Mouse (Mus musculus): ENCODE results near the gene Mog.
"Not testable (repeated sequence)": the region's sequence is repeated elsewhere in the genome, so short reads cannot be mapped to it uniquely, and the experiment has no call there.

Mog gene

GRCm38 (mm10) chr17:36994528-36994927, 28.7 kb downstream of the Mog start:
- DNase-seq (ENCODE audit: low spot score): no peak

GRCm38 (mm10) chr17:36993770-36994325, 29.4 kb downstream of the Mog start:
- DNase-seq (ENCODE audit: low spot score): no peak

- DNase-seq (ENCODE audit: low spot score): no peak
Measured at GRCm38 (mm10) chr17:36992336-36993104, 30.7 kb downstream of the Mog start.

GRCm38 (mm10) chr17:36990630-36991029, 32.6 kb downstream of the Mog start:
- not testable (repeated sequence) for DNase-seq (ENCODE audit: low spot score)

DNA sequence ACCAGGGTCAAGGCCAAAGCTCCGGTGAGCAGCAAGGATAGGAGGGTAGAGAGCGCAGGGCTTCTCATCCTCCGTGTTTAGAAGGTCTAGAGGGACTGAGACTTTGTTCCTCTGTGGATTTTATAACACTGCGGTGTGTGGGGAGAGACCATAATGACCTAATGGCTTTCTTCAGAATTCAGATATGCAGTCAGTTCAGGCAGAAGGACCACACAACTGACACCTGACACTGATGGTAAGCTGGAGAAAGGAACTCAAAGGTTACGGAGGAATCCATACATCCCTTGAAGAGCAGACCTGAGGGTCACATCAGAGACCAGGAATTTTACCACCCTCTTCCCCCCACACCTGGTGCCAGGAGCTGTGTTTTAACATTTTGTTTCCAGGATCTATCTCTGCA, 33.8 kb downstream of the Mog start, which contains the start of gene H2-M5:
Gene H2-M5, minus strand, starts transcription at position 101 of the 400 bp plus-strand sequence.
- no peak for DNase-seq (ENCODE audit: low spot score)

DNA sequence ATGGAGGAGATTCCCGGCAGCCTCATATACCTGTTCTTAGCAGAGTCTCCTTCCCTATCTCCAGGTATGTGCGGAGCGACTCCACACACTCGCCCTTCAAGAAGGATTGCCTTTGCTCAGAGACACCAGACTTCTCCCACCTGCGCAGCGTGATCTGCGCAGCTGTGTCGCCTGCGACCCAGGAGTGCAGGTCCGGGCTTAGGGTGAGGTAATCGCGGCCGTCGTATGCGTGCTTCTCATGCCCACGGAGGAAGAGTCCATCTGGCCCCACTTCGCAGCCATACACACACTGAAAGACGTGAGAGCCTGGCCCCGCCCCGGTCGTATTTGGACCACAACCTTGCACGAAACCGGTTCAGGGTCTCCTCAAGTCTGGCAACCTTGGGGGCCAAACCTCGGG, 34.7 kb downstream of the Mog start:
- DNase-seq (ENCODE audit: low spot score): no peak

GRCm38 (mm10) chr17:36982253-36983155, 40.7 kb downstream of the Mog start:
- peak; percentile 69 for DNase-seq (ENCODE audit: low spot score)

DNA sequence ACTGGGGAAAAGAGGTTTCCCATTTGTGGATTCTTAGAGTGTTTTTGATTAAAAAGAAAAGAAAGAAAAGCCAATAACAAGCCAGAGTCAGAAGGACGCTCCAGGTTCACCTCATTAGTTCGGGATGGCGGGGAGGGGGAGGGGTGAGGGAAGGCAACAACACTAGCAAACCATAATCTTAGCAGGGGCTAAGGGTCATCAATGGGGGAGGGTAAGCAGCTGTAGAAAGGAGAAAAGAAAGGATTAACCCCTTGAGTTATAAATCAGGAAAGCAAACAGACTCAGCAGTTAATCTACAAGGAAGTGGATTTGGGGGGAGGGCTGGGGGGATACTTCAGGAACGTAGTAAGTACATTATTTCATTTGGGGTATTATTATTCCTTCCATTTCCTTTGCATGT, 41.4 kb downstream of the Mog start:
- peak; percentile 86 for DNase-seq (ENCODE audit: low spot score)

DNA sequence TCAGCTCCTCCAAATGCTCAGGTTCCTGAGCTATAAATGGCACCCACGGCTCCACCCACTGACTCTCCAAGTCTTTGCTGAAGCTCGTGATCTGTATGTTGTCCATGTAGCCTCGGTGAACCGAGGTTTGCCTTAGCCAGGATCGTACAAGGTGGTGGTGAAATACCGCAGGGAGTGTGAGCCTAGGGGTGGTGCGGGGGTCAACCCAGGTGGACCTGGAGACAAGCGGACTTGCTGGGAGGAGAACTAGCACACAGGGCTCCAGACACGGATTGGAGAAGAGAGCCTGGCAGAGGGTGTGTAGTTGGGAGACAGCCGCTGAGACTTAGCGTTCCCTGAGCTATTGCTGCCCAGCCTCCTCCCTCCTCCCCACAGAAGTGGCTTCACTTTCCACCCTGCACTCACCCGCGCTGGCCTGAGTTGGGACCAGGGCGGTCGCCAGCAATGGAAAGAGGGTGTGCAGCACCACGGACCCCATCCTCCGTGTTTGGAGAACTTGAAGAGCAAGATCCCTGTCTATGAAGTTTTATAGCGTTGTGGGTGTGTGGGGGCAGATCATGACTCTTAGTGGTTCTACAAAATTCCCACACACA, 41.9 kb downstream of the Mog start, which contains the start of gene 2410137M14Rik:
Gene 2410137M14Rik, minus strand, starts transcription at position 17 of the 593 bp plus-strand sequence.
- peak; percentile 62 for DNase-seq (ENCODE audit: low spot score)

- no peak for DNase-seq (ENCODE audit: low spot score)
Measured at GRCm38 (mm10) chr17:36973271-36973787, 49.9 kb downstream of the Mog start.

- DNase-seq (ENCODE audit: low spot score): no peak
Measured at GRCm38 (mm10) chr17:36972791-36973190, 50.4 kb downstream of the Mog start.

DNA sequence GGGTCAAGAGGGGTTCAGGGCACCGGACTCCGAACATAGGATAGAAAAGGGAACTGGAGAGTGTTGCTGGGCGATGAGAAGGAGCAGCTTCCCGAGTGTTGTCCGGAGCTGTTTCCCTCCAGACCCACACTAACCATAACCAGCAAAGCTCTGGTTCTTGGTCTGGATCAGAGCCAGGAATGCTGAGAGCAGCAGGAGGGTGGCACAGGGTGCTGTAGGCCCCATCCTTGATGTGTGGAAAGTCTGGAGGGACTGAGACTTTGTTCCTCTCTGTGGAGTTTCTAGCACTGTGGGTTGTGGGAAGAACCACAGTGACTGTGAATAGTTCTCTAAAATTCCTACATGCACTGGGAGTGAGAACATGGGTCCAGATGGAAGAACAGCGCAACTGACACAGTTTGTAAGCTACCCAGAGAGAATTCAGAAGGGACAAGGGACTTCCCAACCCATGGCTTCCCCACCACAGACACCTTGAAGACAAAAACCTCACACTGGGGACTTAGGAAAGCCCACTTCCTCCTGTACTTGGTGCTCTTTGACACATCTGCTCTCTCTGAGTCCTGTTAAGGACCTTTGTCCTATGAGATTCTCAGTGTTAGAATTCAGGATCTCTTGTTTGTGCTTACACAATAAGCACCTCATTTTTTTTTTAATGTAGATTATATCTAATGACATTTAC, 51.9 kb downstream of the Mog start:
- DNase-seq (ENCODE audit: low spot score): no peak

- DNase-seq (ENCODE audit: low spot score): no peak
Measured at GRCm38 (mm10) chr17:36970316-36970890, 52.8 kb downstream of the Mog start.

- DNase-seq (ENCODE audit: low spot score): no peak
Measured at GRCm38 (mm10) chr17:36966875-36967274, 56.3 kb downstream of the Mog start.

- DNase-seq (ENCODE audit: low spot score): no peak
Measured at GRCm38 (mm10) chr17:36961125-36961524, 62.1 kb downstream of the Mog start.
